Mouse (Mus musculus) hindbrain, embryonic 13.5 days (tissue): ENCODE results near the gene Adgrg5. TPM values are rescaled to one million over a fixed set of nuclear protein-coding genes. Genes with fewer than 3 reads are reported as not detected.

Experiments used
- ATAC-seq: fragments of 200-750 bp; cut with Nextera tagmentation; 2 replicates; pipeline ENCODE4 v1.8.0; 2017; ENCODE audit warnings: moderate TSS enrichment; ENCODE audit not compliant: low FRiP score
- H3K27ac ChIP-seq: fragments of 300-500 bp; sonication (generic); 2 replicates; pipeline ENCODE4 v1.5.1; 2015; ENCODE audit warnings: inconsistent platforms, mild to moderate bottlenecking, moderate library complexity
- H3K27me3 ChIP-seq: fragments of 300-500 bp; sonication (generic); 2 replicates; pipeline ENCODE4 v1.6.1; 2015; ENCODE audit warnings: mild to moderate bottlenecking, inconsistent platforms
- H3K36me3 ChIP-seq: fragments of 300-500 bp; sonication (generic); 2 replicates; pipeline ENCODE4 v1.6.1; 2015; ENCODE audit warnings: mild to moderate bottlenecking, inconsistent platforms
- H3K4me1 ChIP-seq: fragments of 300-500 bp; sonication (generic); replicated peaks from 2 replicates; pipeline ENCODE4 v1.6.1; 2015; ENCODE audit warnings: inconsistent platforms
- H3K4me2 ChIP-seq: fragments of 300-500 bp; sonication (generic); 2 replicates; pipeline ENCODE4 v1.6.1; 2015; ENCODE audit warnings: inconsistent platforms, mild to moderate bottlenecking, moderate library complexity
- H3K4me3 ChIP-seq: fragments of 300-500 bp; sonication (generic); 2 replicates; pipeline ENCODE4 v1.5.1; 2015; ENCODE audit warnings: mild to moderate bottlenecking, inconsistent platforms
- H3K9ac ChIP-seq: fragments of 300-500 bp; sonication (generic); 2 replicates; pipeline ENCODE4 v1.6.1; 2015; ENCODE audit warnings: mild to moderate bottlenecking, inconsistent platforms
- H3K9me3 ChIP-seq: fragments of 300-500 bp; sonication (generic); 2 replicates; pipeline ENCODE4 v1.6.1; 2016; ENCODE audit warnings: inconsistent platforms
- WGBS: fragments of 180-500 bp; shearing (Covaris S2); methylation state at CpG from one replicate; pipeline ENCODE4 v1.1.7; 2015; 5-methylcytosine and 5-hydroxymethylcytosine counted together
- polyA plus RNA-seq: library from polyadenylated mRNA; unstranded; fragments of >200 nt; fragmentation: Nextera tagmentation; extraction: Ambion mirVana; gene quantifications from 2 replicates; pipeline ENCODE4 v1.2.1, GENCODE M21; 2015

Gene Adgrg5
- polyA plus RNA-seq, 1 experiment from 2014 or later: not detected

DNA sequence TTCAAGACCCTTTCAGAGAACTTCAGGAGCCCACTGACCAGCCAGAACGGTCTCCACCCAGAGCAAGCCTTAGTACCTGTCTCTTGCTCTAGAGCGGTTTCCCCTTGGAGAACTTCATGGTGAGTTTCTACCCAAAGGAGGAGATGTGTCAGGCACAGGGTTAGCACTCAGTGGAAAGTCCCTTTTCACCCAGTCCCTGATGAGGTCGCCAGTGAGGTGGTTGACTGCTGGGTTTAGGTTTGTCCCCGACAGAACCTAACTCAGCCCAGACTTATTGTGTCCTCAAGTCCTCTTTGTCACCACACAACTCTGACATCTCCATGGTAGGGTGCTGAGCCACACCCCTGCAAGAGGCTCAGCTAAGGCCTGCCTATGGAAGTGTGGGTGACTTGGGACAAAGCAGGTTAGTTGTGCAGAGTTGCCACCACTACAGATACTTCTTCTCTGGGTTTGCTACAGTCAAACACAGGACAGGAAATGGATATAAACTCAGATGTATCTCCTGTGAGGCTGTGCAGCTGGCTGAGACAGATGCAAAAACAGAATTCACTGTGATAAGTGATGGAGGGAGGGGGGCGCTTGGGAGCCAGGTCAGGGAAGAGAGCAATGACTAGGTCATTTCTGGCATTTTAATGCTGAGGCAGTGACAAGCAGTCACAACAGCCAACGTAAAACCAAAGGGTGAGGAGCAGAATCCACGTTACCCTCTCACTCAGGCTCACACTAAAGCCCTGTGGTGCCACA is 30.3 kb downstream of the Adgrg5 start:
- Histone ChIP-seq H3K4me1 (peaks cover 17% of the 10 kb centered on the region), H3K27ac (no peak overlapping the region), H3K9me3 (no peaks in the 10 kb centered on the region), H3K4me2 (no peak overlapping the region), H3K9ac (no peak overlapping the region), H3K36me3 (no peaks in the 10 kb centered on the region), H3K4me3 (no peak overlapping the region), H3K27me3 (no peaks in the 10 kb centered on the region)
- WGBS: 68% methylated on average over 7 of the region's 7 CpGs
- no peak for ATAC-seq

- no peak overlapping the region for H3K4me3 ChIP-seq
- no peak overlapping the region for H3K4me2 ChIP-seq
- WGBS: 71% methylated on average over 7 of the region's 7 CpGs
- ATAC-seq: peak; percentile 47; the same call in 1 of the 2 replicates
- peaks cover 17% of the 10 kb centered on the region for H3K4me1 ChIP-seq
- no peaks in the 10 kb centered on the region for H3K27me3 ChIP-seq
- no peaks in the 10 kb centered on the region for H3K9me3 ChIP-seq
- H3K27ac ChIP-seq: no peak overlapping the region
- H3K9ac ChIP-seq: peak overlapping the region; percentile 8; the same call in 1 of the 2 replicates
- H3K36me3 ChIP-seq: no peaks in the 10 kb centered on the region
Measured at GRCm38 (mm10) chr8:94954368-94954737, 30.9 kb downstream of the Adgrg5 start.

GRCm38 (mm10) chr8:94954921-94955758 is 31.6 kb downstream of the Adgrg5 start:
- Histone ChIP-seq H3K9ac (peak overlapping the region; percentile 8; the same call in 1 of the 2 replicates), H3K9me3 (no peaks in the 10 kb centered on the region), H3K27ac (no peak overlapping the region), H3K27me3 (no peaks in the 10 kb centered on the region), H3K36me3 (no peaks in the 10 kb centered on the region), H3K4me3 (no peak overlapping the region), H3K4me2 (no peak overlapping the region), H3K4me1 (peaks cover 17% of the 10 kb centered on the region)
- no peak for ATAC-seq
- 52% methylated on average over 9 of the region's 9 CpGs for WGBS

GRCm38 (mm10) chr8:94956078-94956574 is 32.6 kb downstream of the Adgrg5 start:
- 88% methylated on average over 1 of the region's 1 CpGs for WGBS
- no peak for ATAC-seq
- Histone ChIP-seq H3K9ac (no peak overlapping the region), H3K4me2 (no peak overlapping the region), H3K27me3 (no peaks in the 10 kb centered on the region), H3K4me1 (peaks cover 12% of the 10 kb centered on the region), H3K36me3 (no peaks in the 10 kb centered on the region), H3K27ac (no peak overlapping the region), H3K4me3 (no peak overlapping the region), H3K9me3 (no peaks in the 10 kb centered on the region)

DNA sequence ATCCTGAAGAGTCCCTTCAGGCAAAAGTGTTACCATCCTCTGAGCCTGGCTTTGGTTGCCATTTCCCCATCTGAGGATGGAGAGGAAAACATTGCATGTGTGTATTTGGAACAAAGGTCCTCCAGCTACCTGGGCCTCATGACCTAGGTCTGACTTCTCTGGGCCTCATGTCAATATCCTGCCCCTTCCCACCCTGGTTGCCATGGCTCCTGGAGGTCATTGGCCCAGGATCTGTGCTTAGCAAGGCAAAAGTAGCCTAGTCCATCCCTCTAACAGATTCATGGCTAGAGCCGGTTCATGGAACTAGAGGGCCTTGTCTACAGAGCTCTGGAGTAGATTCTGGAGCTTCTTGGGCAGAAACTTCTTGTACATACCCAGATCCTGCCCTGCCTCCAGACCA is 38.7 kb downstream of the Adgrg5 start:
- no peak for ATAC-seq
- Histone ChIP-seq H3K4me2 (no peak overlapping the region), H3K9me3 (no peaks in the 10 kb centered on the region), H3K4me3 (no peak overlapping the region), H3K27ac (no peak overlapping the region), H3K4me1 (peaks cover 4% of the 10 kb centered on the region; the same call in 1 of the 2 replicates), H3K9ac (no peak overlapping the region), H3K36me3 (no peaks in the 10 kb centered on the region), H3K27me3 (no peaks in the 10 kb centered on the region)
- 78% methylated on average over 1 of the region's 1 CpGs for WGBS

DNA sequence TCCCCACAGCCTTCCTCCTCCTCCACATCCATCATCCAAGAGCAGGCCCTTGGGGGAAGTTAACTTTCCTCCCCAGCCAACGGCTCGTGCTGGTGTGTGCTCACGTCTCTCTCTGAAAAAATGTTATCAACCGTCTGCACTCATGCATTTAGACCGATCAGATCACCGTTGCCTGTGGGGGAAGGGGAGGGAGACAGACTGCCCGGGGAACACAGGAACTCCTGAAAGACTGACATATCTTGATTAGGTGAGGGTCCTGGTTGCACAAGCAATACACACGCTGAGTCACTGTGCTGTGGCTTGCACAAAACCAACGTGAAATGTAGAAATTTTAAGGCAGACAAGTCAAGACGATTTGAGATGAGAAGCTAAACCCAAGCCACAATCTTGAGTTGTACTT is 41.3 kb downstream of the Adgrg5 start:
- Histone ChIP-seq H3K36me3 (no peaks in the 10 kb centered on the region), H3K4me2 (no peak overlapping the region), H3K27ac (no peak overlapping the region), H3K9me3 (no peaks in the 10 kb centered on the region), H3K9ac (no peak overlapping the region), H3K27me3 (no peaks in the 10 kb centered on the region), H3K4me1 (peaks cover 9% of the 10 kb centered on the region; the same call in 1 of the 2 replicates), H3K4me3 (no peak overlapping the region)
- WGBS: 46% methylated on average over 10 of the region's 10 CpGs
- no peak for ATAC-seq

GRCm38 (mm10) chr8:94966578-94966977 is 43.1 kb downstream of the Adgrg5 start:
- Histone ChIP-seq H3K4me3 (no peak overlapping the region), H3K4me2 (no peak overlapping the region), H3K9me3 (no peaks in the 10 kb centered on the region), H3K9ac (no peak overlapping the region), H3K27me3 (no peaks in the 10 kb centered on the region), H3K36me3 (no peaks in the 10 kb centered on the region), H3K27ac (no peak overlapping the region), H3K4me1 (peaks cover 9% of the 10 kb centered on the region; the same call in 1 of the 2 replicates)
- ATAC-seq: no peak
- whole genome bisulfite sequencing: 25% methylated on average over 7 of the region's 7 CpGs

DNA sequence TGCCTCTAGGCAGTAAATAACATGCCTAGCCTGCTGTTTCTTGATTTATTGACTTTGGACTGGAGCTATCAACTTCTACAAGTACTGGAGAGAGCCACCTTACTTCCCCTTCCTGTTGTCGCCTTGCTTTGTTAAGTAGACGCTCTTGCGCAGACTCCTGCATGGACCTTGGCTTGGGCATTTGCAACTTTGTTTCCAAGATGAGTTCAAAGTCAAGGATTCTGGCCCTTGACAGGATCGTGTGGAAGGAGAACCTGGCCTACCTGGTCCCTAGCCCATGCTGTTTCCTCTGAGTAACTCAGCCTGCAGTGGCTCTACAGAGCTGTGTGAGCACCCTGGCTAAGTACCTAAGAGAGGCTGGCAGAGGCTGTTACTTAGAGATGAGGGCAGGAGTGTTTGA is 43.6 kb downstream of the Adgrg5 start:
- H3K4me3 ChIP-seq: no peak overlapping the region
- H3K9ac ChIP-seq: no peak overlapping the region
- H3K36me3 ChIP-seq: no peaks in the 10 kb centered on the region
- no peak for ATAC-seq
- no peaks in the 10 kb centered on the region for H3K9me3 ChIP-seq
- H3K27ac ChIP-seq: no peak overlapping the region
- no peak overlapping the region for H3K4me2 ChIP-seq
- 84% methylated on average over 4 of the region's 4 CpGs for WGBS
- peaks cover 9% of the 10 kb centered on the region; the same call in 1 of the 2 replicates for H3K4me1 ChIP-seq
- H3K27me3 ChIP-seq: no peaks in the 10 kb centered on the region

DNA sequence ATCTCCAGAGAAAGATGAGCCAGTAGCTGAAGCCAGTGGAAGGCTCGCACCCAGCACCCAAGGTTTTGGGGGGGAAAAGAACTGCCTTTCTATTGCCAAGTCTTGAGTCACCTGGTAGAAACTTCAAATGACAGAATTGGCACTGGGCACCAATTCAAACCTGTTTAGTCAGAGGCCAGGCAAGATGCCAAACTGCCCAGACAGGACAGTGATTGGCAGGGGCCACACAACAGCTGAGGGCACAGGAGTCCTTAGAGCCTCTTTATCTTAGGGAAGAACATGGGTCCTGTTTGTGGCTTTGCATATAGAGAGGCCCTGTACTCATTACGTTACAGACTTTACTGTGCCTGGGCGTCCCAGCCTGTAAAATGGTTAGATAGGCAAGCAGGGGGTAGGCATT is 44.1 kb downstream of the Adgrg5 start:
- H3K4me3 ChIP-seq: no peak overlapping the region
- no peak overlapping the region for H3K4me2 ChIP-seq
- no peaks in the 10 kb centered on the region for H3K27me3 ChIP-seq
- 77% methylated on average over 3 of the region's 3 CpGs for WGBS
- peaks cover 9% of the 10 kb centered on the region; the same call in 1 of the 2 replicates for H3K4me1 ChIP-seq
- H3K9me3 ChIP-seq: no peaks in the 10 kb centered on the region
- no peak overlapping the region for H3K9ac ChIP-seq
- H3K36me3 ChIP-seq: no peaks in the 10 kb centered on the region
- no peak overlapping the region for H3K27ac ChIP-seq
- ATAC-seq: no peak

DNA sequence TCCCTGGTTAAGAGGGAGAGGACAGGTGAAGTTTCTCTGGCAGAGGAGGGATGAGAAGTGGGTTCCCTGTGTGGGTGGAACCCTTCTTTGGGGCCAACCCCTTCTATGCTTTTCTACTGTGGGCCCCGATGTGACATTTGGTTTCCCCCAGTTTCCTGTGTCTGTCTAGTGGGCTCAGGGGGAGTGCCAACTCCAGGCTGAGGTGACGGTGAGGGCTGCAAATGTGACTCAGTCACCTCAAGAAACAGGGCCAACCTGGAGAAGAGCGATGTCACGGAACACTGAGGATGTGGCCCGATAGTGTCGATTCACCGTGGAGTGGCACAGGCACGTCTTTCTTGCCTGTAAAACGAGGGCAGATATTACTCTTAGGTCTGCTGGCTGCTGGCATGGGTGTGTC is 49.8 kb downstream of the Adgrg5 start:
- ATAC-seq: no peak
- 94% methylated on average over 9 of the region's 9 CpGs for WGBS

DNA sequence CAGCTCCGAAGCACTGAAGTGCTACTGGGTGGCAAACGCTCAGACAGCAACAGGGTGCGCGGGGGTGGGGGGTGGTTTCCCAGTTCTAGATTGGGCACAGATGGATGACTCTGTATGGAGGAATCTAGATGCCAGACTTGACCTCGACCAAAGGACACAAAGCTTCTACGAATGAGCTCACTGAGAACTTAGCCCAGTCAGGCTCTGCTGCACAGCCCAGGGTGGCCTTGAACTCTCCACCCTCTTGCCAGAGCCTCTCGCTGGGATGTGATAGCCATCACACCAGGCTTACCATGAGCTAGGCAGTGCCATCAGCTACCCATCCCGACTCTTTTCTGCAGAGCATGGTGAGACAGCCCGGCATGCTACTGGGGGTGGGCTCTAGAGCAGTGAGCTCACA is 50.3 kb downstream of the Adgrg5 start:
- Histone ChIP-seq H3K4me2 (no peak overlapping the region), H3K9me3 (no peaks in the 10 kb centered on the region), H3K27ac (no peak overlapping the region), H3K9ac (no peak overlapping the region), H3K4me3 (no peak overlapping the region), H3K27me3 (peaks cover 9% of the 10 kb centered on the region), H3K36me3 (no peaks in the 10 kb centered on the region), H3K4me1 (peaks cover 25% of the 10 kb centered on the region)
- WGBS: 88% methylated on average over 9 of the region's 9 CpGs
- ATAC-seq: no peak

More for the DNA sequence above, 49.8 kb downstream of the Adgrg5 start:
- no peak overlapping the region for H3K9ac ChIP-seq
- H3K4me3 ChIP-seq: no peak overlapping the region
- peaks cover 9% of the 10 kb centered on the region for H3K27me3 ChIP-seq
- H3K27ac ChIP-seq: no peak overlapping the region
- H3K4me2 ChIP-seq: no peak overlapping the region
- H3K4me1 ChIP-seq: peaks cover 20% of the 10 kb centered on the region
- no peaks in the 10 kb centered on the region for H3K9me3 ChIP-seq
- no peaks in the 10 kb centered on the region for H3K36me3 ChIP-seq

DNA sequence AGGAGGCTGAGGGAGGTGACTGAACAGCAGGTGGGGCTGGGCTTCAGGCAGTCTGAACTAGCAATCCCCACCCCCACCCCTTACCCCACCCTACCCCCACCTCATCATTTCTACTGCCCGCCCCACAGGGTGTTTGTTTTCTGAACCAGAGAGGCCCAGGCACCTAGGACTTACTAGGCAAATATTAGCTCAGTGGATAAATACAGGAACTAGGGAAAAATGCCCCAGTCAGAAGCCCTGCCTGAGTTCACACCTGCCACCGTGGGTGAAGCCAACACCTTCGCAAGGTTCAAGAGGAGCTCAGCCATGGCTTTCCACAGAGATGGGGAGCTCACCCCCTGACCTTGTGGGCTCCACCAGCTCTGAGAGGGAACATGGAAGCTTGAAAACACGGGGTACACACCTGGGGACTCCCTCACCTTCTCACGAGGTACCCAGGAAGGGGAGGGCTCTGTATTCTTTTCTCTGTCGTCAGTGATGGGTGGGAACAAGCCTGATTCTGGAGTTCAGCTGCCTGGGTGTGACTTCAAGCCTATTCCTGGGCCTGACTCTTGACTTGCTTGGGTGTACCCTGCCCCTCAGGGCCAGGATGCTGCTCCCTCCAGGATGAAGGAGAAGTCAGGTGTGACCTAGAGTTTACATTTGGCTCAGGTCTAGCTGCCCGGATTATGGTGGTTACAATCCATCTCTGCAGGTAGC is 51.1 kb downstream of the Adgrg5 start, which contains the start of gene Adgrg1:
Gene Adgrg1, plus strand, starts transcription at position 285 of the 699 bp plus-strand sequence.
- H3K9me3 ChIP-seq: no peaks in the 10 kb centered on the region
- peaks cover 9% of the 10 kb centered on the region for H3K27me3 ChIP-seq
- H3K4me2 ChIP-seq: no peak within 1 kb of the TSS
- H3K27ac ChIP-seq: no peak within 1 kb of the TSS
- no peak for ATAC-seq
- no peak within 1 kb of the TSS for H3K9ac ChIP-seq
- H3K4me1 ChIP-seq: peaks cover 29% of the 10 kb centered on the region
- 56% methylated on average over 7 of the region's 7 CpGs for WGBS
- H3K36me3 ChIP-seq: no peaks in the 10 kb centered on the region
- no peak within 1 kb of the TSS for H3K4me3 ChIP-seq
